Mouse (Mus musculus): ENCODE results near the gene Pygb.

DNA sequence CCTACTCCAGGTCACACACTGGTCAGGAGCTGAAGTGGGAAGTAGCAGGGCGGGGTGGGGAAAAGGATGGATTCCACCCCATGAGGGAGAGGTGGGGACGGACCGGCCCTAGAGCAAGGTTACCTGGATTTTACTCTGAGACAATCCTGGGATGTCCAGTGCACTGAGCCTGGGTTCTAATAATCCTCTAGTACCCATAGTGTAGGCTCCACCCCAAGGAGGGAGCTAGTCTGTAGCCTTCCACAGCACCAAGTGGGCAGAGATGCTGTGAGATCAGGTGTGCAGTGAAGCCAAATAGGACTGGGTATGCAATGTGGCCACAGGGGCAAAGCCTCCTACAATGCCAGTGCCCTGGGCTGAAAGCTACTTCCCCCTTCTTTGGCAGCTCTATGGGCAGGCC lies 51.2 kb downstream of the Pygb start:
- no peak for TF ChIP-seq CHD1 (IDR thresholded peaks at IDR 0.05; ENCODE audit: low read depth, low read length)
- no peak for TF ChIP-seq IRF4 (IDR thresholded peaks at IDR 0.05; ENCODE audit: low read depth, low read length)
- no peak for TF ChIP-seq CTCF (conservative IDR thresholded peaks at IDR 0.05 in 1 of 2, IDR thresholded peaks at IDR 0.05 in 1 of 2; ENCODE audit: low read depth in 2 of 2, low read length in 2 of 2)
- TF ChIP-seq POLR2A (IDR thresholded peaks at IDR 0.05; ENCODE audit: low read depth, low read length), result no peak
- no peak for TF ChIP-seq USF1 (IDR thresholded peaks at IDR 0.05; ENCODE audit: low read depth, low read length)
- TF ChIP-seq EP300 (IDR thresholded peaks at IDR 0.05; ENCODE audit: low read length), result no peak
- TF ChIP-seq GABPA (IDR thresholded peaks at IDR 0.05; ENCODE audit: insufficient replicate concordance, low read depth, low read length), result no peak
- no peak for TF ChIP-seq MEF2A (IDR thresholded peaks at IDR 0.05; ENCODE audit: borderline replicate concordance, low read depth, low read length)
- no peak for TF ChIP-seq ETS1 (conservative IDR thresholded peaks at IDR 0.05; ENCODE audit: low read depth, low read length)
- no peak for TF ChIP-seq E2F4 (IDR thresholded peaks at IDR 0.05; ENCODE audit: insufficient replicate concordance, low read depth, low read length)
- TF ChIP-seq MYC (IDR thresholded peaks at IDR 0.05; ENCODE audit: low read depth, low read length), result no peak
- TF ChIP-seq MAZ (IDR thresholded peaks at IDR 0.05; ENCODE audit: low read depth, low read length), result no peak
- TF ChIP-seq RCOR1 (conservative IDR thresholded peaks at IDR 0.05; ENCODE audit: low read depth, low read length), result no peak
- TF ChIP-seq ZMIZ1 (IDR thresholded peaks at IDR 0.05; ENCODE audit: low read depth, low read length), result no peak
